Mouse (Mus musculus) inflammation-experienced regulatory T-cells (primary cell): ENCODE data around the gene Rxrb. TPM values are rescaled to one million over a fixed set of nuclear protein-coding genes. Genes with fewer than 3 reads are reported as not detected.

ENCODE experiments used
- polyA plus RNA-seq, 2 experiments: library from polyadenylated mRNA; unstranded; fragments of 100-300 nt; shearing (Covaris generic); gene quantifications; one replicate each; pipeline ENCODE4 v1.2.1; 2017

The Rxrb gene
- polyA plus RNA-seq, result 10 to 100 TPM; 66.1 to 98.3 TPM

DNA sequence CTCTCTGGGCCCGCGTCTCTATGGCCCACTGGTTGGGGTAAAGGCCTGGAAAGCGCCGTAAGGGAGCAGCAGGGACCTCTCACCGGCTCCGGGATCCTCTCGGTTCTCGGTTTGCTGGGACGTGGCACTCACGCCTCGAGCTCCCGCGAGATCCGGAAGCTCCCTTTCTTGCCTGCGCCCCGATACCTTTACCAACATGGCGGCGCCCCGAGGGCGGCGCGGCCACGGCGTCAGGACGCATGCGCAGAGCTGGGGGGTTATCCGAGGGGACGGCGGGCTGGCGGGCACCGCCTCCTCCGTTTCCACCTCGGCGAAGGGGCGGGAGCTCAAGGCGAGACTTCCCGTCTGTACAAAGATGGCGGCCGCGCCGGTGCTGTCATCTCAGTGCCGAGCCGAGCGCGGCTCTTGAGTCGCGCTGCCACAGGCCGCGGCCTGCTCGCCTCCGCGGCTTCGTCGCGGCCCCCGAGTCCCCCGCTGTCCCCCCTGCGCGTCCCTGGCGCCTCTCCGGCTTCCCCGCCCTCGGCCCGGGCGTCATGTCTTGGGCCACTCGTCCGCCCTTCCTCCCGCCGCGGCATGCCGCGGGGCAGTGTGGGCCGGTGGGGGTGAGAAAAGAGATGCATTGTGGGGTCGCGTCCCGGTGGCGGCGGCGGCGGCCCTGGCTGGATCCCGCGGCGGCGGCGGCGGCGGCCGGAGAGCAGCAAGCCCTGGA lies at the start of gene Rxrb, which contains the start of gene Slc39a7:
TSS of gene Rxrb (plus strand) at position 348 of the 709 bp plus-strand sequence.
TSS of gene Slc39a7 (minus strand) at position 218 of the 709 bp plus-strand sequence.

GRCm38 (mm10) chr17:34000150-34000537 lies 31.5 kb upstream of the Rxrb start, which contains the start of gene H2-K1:
Gene H2-K1, minus strand, starts transcription at chr17:34000347.

GRCm38 (mm10) chr17:34024317-34024821 lies 7.2 kb upstream of the Rxrb start, which contains the start of gene Ring1:
Gene Ring1, minus strand, starts transcription at chr17:34024680.

DNA sequence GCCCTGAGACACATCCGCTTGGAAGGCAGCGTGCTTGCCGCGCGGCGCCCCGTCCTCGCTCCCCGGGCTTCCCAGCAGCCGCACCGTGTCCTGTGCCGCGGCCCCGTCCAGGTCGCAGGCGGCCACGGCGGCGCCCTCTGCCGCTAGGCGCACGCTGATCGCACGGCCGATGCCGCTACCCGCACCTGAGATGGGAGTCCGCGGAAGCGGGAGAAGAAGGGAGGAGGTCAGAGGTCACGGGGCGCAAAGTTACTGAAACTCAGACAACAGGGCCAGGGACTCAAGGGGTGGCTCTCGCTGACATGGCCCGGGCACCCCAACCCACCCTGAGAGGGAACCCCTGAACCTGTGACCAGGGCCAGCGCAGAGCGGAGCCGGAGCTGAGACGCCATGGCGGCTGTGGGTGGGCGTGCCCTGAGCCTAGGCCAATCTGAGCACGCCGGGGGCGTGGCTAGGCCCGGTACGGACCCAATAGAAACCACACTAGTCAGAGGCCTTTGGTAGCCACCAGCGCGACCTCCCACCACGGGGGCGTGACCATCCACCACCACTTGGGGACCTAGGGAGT lies 3.9 kb upstream of the Rxrb start, which contains the start of gene H2-Ke6:
TSS of gene H2-Ke6 (minus strand) at position 405 of the 568 bp plus-strand sequence.

GRCm38 (mm10) chr17:34038878-34039561 lies 7.4 kb downstream of the Rxrb start, which contains the start of gene Col11a2:
Gene Col11a2, plus strand, starts transcription at chr17:34039437.

Other genes starting within 250 kb of the Rxrb start
- gene Angptl4, start 250.0 kb upstream of the Rxrb start, polyA plus RNA-seq, result 1 to 10 TPM; 3.2 to 7.7 TPM
- gene Kank3, start 221.3 kb upstream of the Rxrb start, polyA plus RNA-seq, result 10 to 100 TPM in 1 of 2 experiments, 1 to 10 TPM in 1; 6.9 to 16.4 TPM
- 100 to 1,000 TPM; 768 to 791 TPM for gene Rps28, start 207.2 kb upstream of the Rxrb start, polyA plus RNA-seq
- 100 to 1,000 TPM; 295 to 298 TPM for gene Ndufa7, start 207.2 kb upstream of the Rxrb start, polyA plus RNA-seq
- 10 to 100 TPM; 12.7 to 26.5 TPM for gene Cd320, start 188.7 kb upstream of the Rxrb start, polyA plus RNA-seq
- gene Gm7029, start 158.0 kb upstream of the Rxrb start, polyA plus RNA-seq, result not detected
- gene Kifc1, start 141.2 kb upstream of the Rxrb start, polyA plus RNA-seq, result 1 to 10 TPM; 5.4 to 5.9 TPM
- 1 to 10 TPM; 2.7 to 8.0 TPM for gene Platr17, start 126.7 kb upstream of the Rxrb start, polyA plus RNA-seq
- 100 to 1,000 TPM in 1 of 2 experiments, 10 to 100 TPM in 1; 88.4 to 128 TPM for gene Daxx, start 122.4 kb upstream of the Rxrb start, polyA plus RNA-seq
- gene Tapbp, start 115.9 kb upstream of the Rxrb start, polyA plus RNA-seq, result 100 to 1,000 TPM; 609 to 631 TPM
- 10 to 100 TPM; 19.7 to 30.0 TPM for gene Zbtb22, start 115.9 kb upstream of the Rxrb start, polyA plus RNA-seq
- 100 to 1,000 TPM; 129 to 170 TPM for gene Rgl2, start 102.3 kb upstream of the Rxrb start, polyA plus RNA-seq
- gene Pfdn6, start 91.5 kb upstream of the Rxrb start, polyA plus RNA-seq, result 100 to 1,000 TPM; 132 to 142 TPM
- 10 to 100 TPM; 59.2 to 75.0 TPM for gene Wdr46, start 91.2 kb upstream of the Rxrb start, polyA plus RNA-seq
- gene B3galt4, start 80.3 kb upstream of the Rxrb start, polyA plus RNA-seq, result 10 to 100 TPM; 21.9 to 44.0 TPM
- 10 to 100 TPM; 69.7 to 81.8 TPM for gene Vps52, start 76.0 kb upstream of the Rxrb start, polyA plus RNA-seq
- gene Rps18, start 75.8 kb upstream of the Rxrb start, polyA plus RNA-seq, result 1,000 to 10,000 TPM; 1,990 to 2,168 TPM
- gene H2-K1, start 31.5 kb upstream of the Rxrb start, polyA plus RNA-seq, result over 10,000 TPM; 12,130 to 12,778 TPM
- 10 to 100 TPM; 35.6 to 38.2 TPM for gene Ring1, start 7.1 kb upstream of the Rxrb start, polyA plus RNA-seq
- 100 to 1,000 TPM; 289 to 375 TPM for gene H2-Ke6, start 3.8 kb upstream of the Rxrb start, polyA plus RNA-seq
- 100 to 1,000 TPM in 1 of 2 experiments, 10 to 100 TPM in 1; 96.5 to 149 TPM for gene Slc39a7, start 130 bp upstream of the Rxrb start, polyA plus RNA-seq
- gene Col11a2, start 7.6 kb downstream of the Rxrb start, polyA plus RNA-seq, result 1 to 10 TPM in 1 of 2 experiments, under 1 TPM in 1; 0.72 to 3.2 TPM
- 10 to 100 TPM; 31.7 to 45.1 TPM for gene H2-Oa, start 60.5 kb downstream of the Rxrb start, polyA plus RNA-seq
- gene H2-DMa, start 87.7 kb downstream of the Rxrb start, polyA plus RNA-seq, result 100 to 1,000 TPM in 1 of 2 experiments, 10 to 100 TPM in 1; 99.4 to 105 TPM
- gene Brd2, start 90.8 kb downstream of the Rxrb start, polyA plus RNA-seq, result 100 to 1,000 TPM; 199 to 255 TPM
- gene H2-DMb2, start 111.5 kb downstream of the Rxrb start, polyA plus RNA-seq, result 10 to 100 TPM; 11.6 to 22.4 TPM
- gene H2-DMb1, start 121.3 kb downstream of the Rxrb start, polyA plus RNA-seq, result 10 to 100 TPM in 1 of 2 experiments, 1 to 10 TPM in 1; 2.8 to 12.1 TPM
- 100 to 1,000 TPM; 379 to 418 TPM for gene Tap1, start 155.7 kb downstream of the Rxrb start, polyA plus RNA-seq
- gene Psmb9, start 156.0 kb downstream of the Rxrb start, polyA plus RNA-seq, result 100 to 1,000 TPM; 443 to 527 TPM
- 1,000 to 10,000 TPM; 1,068 to 1,232 TPM for gene Psmb8, start 165.9 kb downstream of the Rxrb start, polyA plus RNA-seq
- 100 to 1,000 TPM; 330 to 339 TPM for gene Tap2, start 171.7 kb downstream of the Rxrb start, polyA plus RNA-seq
- gene H2-Ob, start 207.1 kb downstream of the Rxrb start, polyA plus RNA-seq, result 10 to 100 TPM; 69.7 to 70.8 TPM
- gene H2-Ab1, start 225.9 kb downstream of the Rxrb start, polyA plus RNA-seq, result 100 to 1,000 TPM in 1 of 2 experiments, 10 to 100 TPM in 1; 49.6 to 150 TPM